Mouse (Mus musculus) right cerebral cortex, adult 18-20 months (tissue): ENCODE measurements at regions not wholly inside any gene's neighbourhood (a gene's known extent, or its start where the extent isn't known, plus 50 kb on each side); places are given as distances from the start of the nearest gene placed in this dataset.

ENCODE experiments used
- DNase-seq: peaks from one replicate; pipeline ENCODE4 v3.0.0; 2022; ENCODE audit warnings: mixed read lengths

- no peak for DNase-seq
These were observed 73.5 kb upstream of the Gm16223 start for GRCm38 (mm10) chr5:41994307-41994706.

GRCm38 (mm10) chr5:41983556-41983955 lies 84.2 kb upstream of the Gm16223 start:
- DNase-seq, result no peak

DNA sequence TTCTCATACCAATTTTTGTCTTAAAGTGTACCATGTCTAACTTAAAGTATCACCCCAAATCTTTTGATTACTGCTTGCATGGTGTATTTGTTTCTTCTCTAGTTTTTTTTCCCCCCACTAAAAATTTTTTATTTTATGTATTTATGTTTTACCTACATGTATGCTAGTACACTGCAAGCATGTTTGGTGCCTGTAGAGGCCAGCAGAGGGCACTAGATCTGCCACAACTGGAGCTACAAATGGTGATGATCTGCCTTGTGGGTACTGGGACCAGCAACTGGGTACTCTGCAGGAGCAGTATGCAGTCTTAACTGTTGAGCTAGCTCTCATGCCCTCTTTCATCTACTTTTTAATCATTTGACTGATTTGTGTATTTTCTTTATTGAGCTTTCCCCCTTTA lies 92.2 kb upstream of the Gm16223 start:
- DNase-seq, result no peak

DNA sequence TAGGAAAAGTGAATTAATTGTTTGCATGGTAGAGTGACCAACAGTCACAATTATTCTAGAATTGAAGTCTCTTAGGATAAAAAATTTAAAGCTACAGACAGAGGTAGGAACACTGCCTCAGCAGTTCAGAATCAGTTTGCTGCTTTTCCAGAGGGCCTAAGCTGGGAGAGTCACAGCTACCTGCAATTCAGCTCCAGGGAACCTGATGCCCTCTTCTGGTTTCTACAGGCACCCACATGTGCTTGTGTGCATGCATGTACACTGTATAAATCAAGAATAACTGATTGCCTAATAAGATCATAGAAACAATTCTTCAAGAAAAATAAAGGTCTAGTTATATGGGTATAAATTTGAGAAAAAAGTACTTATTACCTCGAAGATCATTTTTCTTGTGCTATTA lies 96.6 kb upstream of the Gm16223 start:
- no peak for DNase-seq

DNA sequence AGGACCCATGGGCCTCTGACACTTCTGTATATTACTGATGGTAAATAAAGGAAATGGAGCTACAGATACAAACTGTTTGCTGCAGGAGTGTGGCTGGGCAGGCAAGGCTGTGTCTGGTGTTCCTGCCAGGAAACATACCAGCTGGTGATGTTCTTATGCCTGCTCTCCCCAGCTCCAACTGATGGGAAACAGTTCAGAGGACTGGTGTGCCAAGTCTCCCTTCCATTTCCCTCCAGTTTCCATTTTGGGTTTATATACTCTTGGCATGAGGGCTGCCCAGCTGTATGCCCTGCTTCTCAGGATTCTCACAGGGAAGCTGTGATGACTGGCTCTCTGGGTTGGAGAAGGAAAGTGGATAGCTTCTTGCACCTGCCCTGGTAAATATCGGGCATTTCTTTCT lies 100.8 kb upstream of the Gm16223 start:
- DNase-seq, result peak; percentile 25

- DNase-seq, result peak; percentile 23
These were observed 103.1 kb upstream of the Bod1l start for GRCm38 (mm10) chr5:41947114-41947640.

DNA sequence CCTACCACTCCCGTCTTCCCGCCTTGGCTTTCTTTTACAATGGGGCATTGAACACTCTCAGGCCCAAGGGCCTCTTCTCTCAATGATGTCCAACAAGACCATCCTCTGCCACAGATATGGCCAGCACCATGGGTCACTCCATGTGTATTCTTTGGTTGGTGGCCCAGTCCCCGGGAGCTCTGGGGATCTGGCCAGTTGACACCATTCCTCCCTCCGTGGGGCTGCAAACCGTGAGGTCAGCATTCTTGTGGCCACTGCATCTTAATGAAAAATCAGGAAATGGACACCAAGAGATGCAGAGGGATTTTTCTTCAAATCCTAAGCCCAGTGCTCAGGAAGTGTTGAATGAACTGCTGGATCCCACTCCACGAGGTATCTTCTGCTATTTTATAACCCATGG lies 99.3 kb upstream of the Bod1l start:
- no peak for DNase-seq

- DNase-seq, result peak; percentile 51
These were observed 98.0 kb upstream of the Bod1l start for GRCm38 (mm10) chr5:41942131-41942530.

GRCm38 (mm10) chr5:41941216-41941615 lies 97.1 kb upstream of the Bod1l start:
- peak; percentile 50 for DNase-seq

GRCm38 (mm10) chr5:41939736-41940135 lies 95.6 kb upstream of the Bod1l start:
- no peak for DNase-seq

GRCm38 (mm10) chr5:41910053-41910452 lies 65.9 kb upstream of the Bod1l start:
- DNase-seq, result no peak

DNA sequence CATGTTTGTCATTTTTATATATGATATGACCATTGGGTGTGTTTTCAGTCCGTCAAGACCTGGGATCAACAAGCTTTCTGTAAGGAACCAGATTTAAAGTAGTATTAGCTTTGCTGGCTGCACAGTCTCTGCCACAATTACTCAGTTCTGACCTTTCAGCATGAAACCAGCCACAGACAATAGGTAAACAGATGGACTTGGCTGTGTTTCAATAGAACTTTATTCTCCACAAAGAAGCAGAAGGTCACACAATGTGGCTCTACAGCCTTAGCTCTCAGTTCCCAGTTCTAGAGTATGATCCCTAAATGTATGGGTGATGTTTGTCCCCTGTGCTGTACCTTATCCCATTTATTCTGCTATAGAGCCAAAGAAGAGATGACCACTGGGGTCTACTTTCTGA lies 63.6 kb upstream of the Bod1l start:
- DNase-seq, result no peak

GRCm38 (mm10) chr5:41904512-41904911 lies 60.4 kb upstream of the Bod1l start:
- no peak for DNase-seq

- DNase-seq, result no peak
These were observed 55.1 kb upstream of the Bod1l start for GRCm38 (mm10) chr5:41899237-41899636.

- DNase-seq, result peak; percentile 30
These were observed 54.6 kb upstream of the Bod1l start for GRCm38 (mm10) chr5:41898748-41899147.
